In genomic region chr19:34640623-34641022, GRCm38 (mm10) we compare ENCODE assay signal across 8 mouse cellular contexts. TPM values are rescaled to one million over a fixed set of nuclear protein-coding genes. Genes with fewer than 3 reads are reported as not detected.
DNase-seq lines count a peak whose midpoint lies in the region; ATAC-seq lines count a peak whose summit lies in the region.

Gene Ifit1bl2, minus strand, starts transcription at chr19:34640743.
Gene Ifit1, plus strand, starts transcription at chr19:34640871.

- DNase-seq in spleen, adult 12 weeks (ENCODE audit: low spot score): peak; percentile 17
- DNase-seq in spleen, postnatal 10 days (ENCODE audit: low spot score in 2 of 2): no peak
- DNase-seq in embryonic facial prominence, embryonic 14.5 days (ENCODE audit: low spot score): peak; percentile 63
- DNase-seq in skeletal muscle tissue, adult 2 months (ENCODE audit: low read depth, low spot score): peak; percentile 36
- no peak for DNase-seq in right cerebral cortex, postnatal 25 days
- DNase-seq in right cerebral cortex, postnatal 4 days: no peak
- DNase-seq in forebrain, embryonic 14.5 days (ENCODE audit: low spot score): no peak

- no peak within 1 kb of the TSS for H3K27ac ChIP-seq in embryonic facial prominence, embryonic 14.5 days (replicated peaks; ENCODE audit: low read depth, low read length)
- no peak within 1 kb of the TSS for H3K27ac ChIP-seq in limb, embryonic 13.5 days
- no peak within 1 kb of the TSS for H3K27ac ChIP-seq in forebrain, embryonic 14.5 days (ENCODE audit: low read depth, low read length)

- H3K27me3 ChIP-seq in embryonic facial prominence, embryonic 14.5 days (replicated peaks; ENCODE audit: control insufficient read depth, insufficient read depth, low read length): no peaks in the 10 kb centered on the region
- 0 out of 2 replicates have a peak, but pooled peaks cover 3% of the 10 kb centered on the region for H3K27me3 ChIP-seq in limb, embryonic 13.5 days
- no peaks in the 10 kb centered on the region for H3K27me3 ChIP-seq in forebrain, embryonic 14.5 days (replicated peaks; ENCODE audit: control insufficient read depth, insufficient read depth, low read length)

- H3K9ac ChIP-seq in embryonic facial prominence, embryonic 14.5 days (ENCODE audit: low read depth, low read length): 0 out of 2 replicates have a peak within 1 kb of the TSS, but pooled peaks have one; percentile 2
- H3K9ac ChIP-seq in limb, embryonic 13.5 days: no peak within 1 kb of the TSS
- H3K9ac ChIP-seq in forebrain, embryonic 14.5 days (ENCODE audit: low read length): no peak within 1 kb of the TSS

- no peak within 1 kb of the TSS for H3K4me3 ChIP-seq in embryonic facial prominence, embryonic 14.5 days (ENCODE audit: low read depth, low read length)
- H3K4me3 ChIP-seq in limb, embryonic 13.5 days: no peak within 1 kb of the TSS
- no peak within 1 kb of the TSS for H3K4me3 ChIP-seq in forebrain, embryonic 14.5 days (ENCODE audit: low read depth, low read length)

- H3K36me3 ChIP-seq in embryonic facial prominence, embryonic 14.5 days (ENCODE audit: control insufficient read depth, insufficient read depth, low read length): no peaks in the 10 kb centered on the region
- H3K36me3 ChIP-seq in limb, embryonic 13.5 days: no peaks in the 10 kb centered on the region
- H3K36me3 ChIP-seq in forebrain, embryonic 14.5 days (ENCODE audit: control insufficient read depth, insufficient read depth, low read length): no peaks in the 10 kb centered on the region

- H3K9me3 ChIP-seq in embryonic facial prominence, embryonic 14.5 days (ENCODE audit: control insufficient read depth, low read length): no peaks in the 10 kb centered on the region
- H3K9me3 ChIP-seq in limb, embryonic 13.5 days: no peaks in the 10 kb centered on the region
- H3K9me3 ChIP-seq in forebrain, embryonic 14.5 days (replicated peaks; ENCODE audit: control insufficient read depth, low read length): no peaks in the 10 kb centered on the region

- 34% methylated on average over 4 of the region's 4 CpGs for WGBS in embryonic facial prominence, embryonic 14.5 days
- WGBS in limb, embryonic 13.5 days: 40% methylated on average over 4 of the region's 4 CpGs
- WGBS in forebrain, embryonic 14.5 days: 66% methylated on average over 4 of the region's 4 CpGs

- ATAC-seq in embryonic facial prominence, embryonic 14.5 days (ENCODE audit: low read depth): no peak; the same call in 1 of the 2 replicates
- ATAC-seq in limb, embryonic 13.5 days (ENCODE audit: low FRiP score, low read depth): no peak
- no peak for ATAC-seq in forebrain, embryonic 14.5 days

- peak within 1 kb of the TSS; percentile 12; the same call in 1 of the 2 replicates for H3K4me2 ChIP-seq in embryonic facial prominence, embryonic 14.5 days (ENCODE audit: low read depth, low read length)
- peak within 1 kb of the TSS; percentile 31; the same call in 1 of the 2 replicates for H3K4me2 ChIP-seq in limb, embryonic 13.5 days (replicated peaks)
- H3K4me2 ChIP-seq in forebrain, embryonic 14.5 days (ENCODE audit: low read length): no peak within 1 kb of the TSS

- no peaks in the 10 kb centered on the region for H3K4me1 ChIP-seq in embryonic facial prominence, embryonic 14.5 days (ENCODE audit: control insufficient read depth, insufficient read depth, low read length)
- peaks cover 9% of the 10 kb centered on the region; the same call in 1 of the 2 replicates for H3K4me1 ChIP-seq in limb, embryonic 13.5 days
- no peaks in the 10 kb centered on the region for H3K4me1 ChIP-seq in forebrain, embryonic 14.5 days (ENCODE audit: control insufficient read depth, insufficient read depth, low read length)

RNA-seq across cellular contexts. Expression of gene Ifit1bl2, which starts in this region (rescaled TPM):
- 0.18 and 0.40 TPM in 2 replicates for polyA plus RNA-seq in embryonic facial prominence, embryonic 14.5 days (2014; fragmentation: Nextera tagmentation; extraction: Ambion mirVana)
- 0.23 and 0.36 TPM in 2 replicates for polyA plus RNA-seq in limb, embryonic 13.5 days (2015; fragmentation: Nextera tagmentation; extraction: Ambion mirVana)
- 0.10 and 0.41 TPM in 2 replicates for polyA plus RNA-seq in forebrain, embryonic 14.5 days (2014; fragmentation: Nextera tagmentation; extraction: Ambion mirVana)

RNA-seq across cellular contexts. Expression of gene Ifit1, which starts in this region (rescaled TPM):
- polyA plus RNA-seq in embryonic facial prominence, embryonic 14.5 days (2014; fragmentation: Nextera tagmentation; extraction: Ambion mirVana): 0.77 and 1.0 TPM in 2 replicates
- polyA plus RNA-seq in limb, embryonic 13.5 days (2015; fragmentation: Nextera tagmentation; extraction: Ambion mirVana): 0.60 and 0.88 TPM in 2 replicates
- polyA plus RNA-seq in forebrain, embryonic 14.5 days (2014; fragmentation: Nextera tagmentation; extraction: Ambion mirVana): 0.38 TPM in 1 of 2 replicates, not detected in the other

Comparison
In these comparisons a context has a peak if more than half of its experiments do, and no peak if none do; other contexts are left out.
1. DNase-seq: peak in spleen, adult 12 weeks (single experiment), embryonic facial prominence, embryonic 14.5 days (single experiment) and skeletal muscle tissue, adult 2 months (single experiment); none in spleen, postnatal 10 days (0 of 2), right cerebral cortex, postnatal 25 days (single experiment), right cerebral cortex, postnatal 4 days (single experiment) and forebrain, embryonic 14.5 days (single experiment).